Mouse (Mus musculus): ENCODE measurements around the gene Aco2. TPM values are rescaled to one million over a fixed set of nuclear protein-coding genes. Genes with fewer than 3 reads are reported as not detected.

Aco2 gene
- total RNA-seq, 2 experiments from 2014 or later, result 2,177 to 2,250 TPM

DNA sequence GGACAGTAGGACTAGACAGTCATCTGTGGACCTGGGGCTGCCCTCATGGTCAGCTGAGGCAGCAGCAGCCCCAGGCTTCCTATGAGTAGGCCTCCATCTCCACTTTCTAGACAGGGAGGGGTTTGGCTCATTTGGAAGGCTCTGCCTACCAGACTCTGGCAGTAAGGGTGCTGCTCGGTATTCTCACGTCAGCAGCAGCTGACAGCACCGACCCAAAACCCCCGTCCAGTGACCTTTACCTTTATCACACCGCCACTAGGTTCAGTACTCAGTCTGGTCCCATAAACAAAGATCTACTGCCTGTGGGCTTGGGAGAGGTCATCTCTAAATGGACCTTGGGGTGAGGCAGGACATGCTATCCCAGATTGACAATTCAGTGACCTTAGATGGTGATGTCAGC, 43.6 kb downstream of the Aco2 start:
- no peak for DNase-seq
- intact Hi-C loops (cut with DNase I), result loop anchor here (5.0 kb wide), 1 partner anchor 178 kb away; no protein-coding TSS in a partner anchor

DNA sequence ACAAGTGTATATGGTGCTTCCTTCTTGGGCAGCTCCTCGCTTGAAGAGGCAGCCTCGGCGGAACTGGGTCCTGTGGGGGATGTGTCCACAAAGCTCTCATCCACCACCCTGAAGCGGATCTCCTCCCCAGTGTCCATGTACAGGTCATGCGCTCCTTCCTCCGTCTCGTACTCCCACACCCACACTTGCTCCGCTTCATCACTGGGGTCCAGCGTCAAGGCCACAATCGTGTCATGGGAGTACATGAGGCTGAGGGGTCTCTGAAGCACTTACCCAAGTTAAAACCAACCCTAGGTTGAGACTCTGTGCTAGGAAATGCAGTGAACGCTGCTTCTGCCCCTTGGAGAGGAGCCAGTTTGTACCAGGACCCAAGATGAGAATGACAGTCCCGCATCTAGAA, 45.1 kb downstream of the Aco2 start:
- no peak for DNase-seq
- intact Hi-C loops (cut with DNase I), result loop anchor here (1.0 to 5.0 kb wide), 2 partner anchors 86 to 180 kb away; no protein-coding TSS in a partner anchor

DNA sequence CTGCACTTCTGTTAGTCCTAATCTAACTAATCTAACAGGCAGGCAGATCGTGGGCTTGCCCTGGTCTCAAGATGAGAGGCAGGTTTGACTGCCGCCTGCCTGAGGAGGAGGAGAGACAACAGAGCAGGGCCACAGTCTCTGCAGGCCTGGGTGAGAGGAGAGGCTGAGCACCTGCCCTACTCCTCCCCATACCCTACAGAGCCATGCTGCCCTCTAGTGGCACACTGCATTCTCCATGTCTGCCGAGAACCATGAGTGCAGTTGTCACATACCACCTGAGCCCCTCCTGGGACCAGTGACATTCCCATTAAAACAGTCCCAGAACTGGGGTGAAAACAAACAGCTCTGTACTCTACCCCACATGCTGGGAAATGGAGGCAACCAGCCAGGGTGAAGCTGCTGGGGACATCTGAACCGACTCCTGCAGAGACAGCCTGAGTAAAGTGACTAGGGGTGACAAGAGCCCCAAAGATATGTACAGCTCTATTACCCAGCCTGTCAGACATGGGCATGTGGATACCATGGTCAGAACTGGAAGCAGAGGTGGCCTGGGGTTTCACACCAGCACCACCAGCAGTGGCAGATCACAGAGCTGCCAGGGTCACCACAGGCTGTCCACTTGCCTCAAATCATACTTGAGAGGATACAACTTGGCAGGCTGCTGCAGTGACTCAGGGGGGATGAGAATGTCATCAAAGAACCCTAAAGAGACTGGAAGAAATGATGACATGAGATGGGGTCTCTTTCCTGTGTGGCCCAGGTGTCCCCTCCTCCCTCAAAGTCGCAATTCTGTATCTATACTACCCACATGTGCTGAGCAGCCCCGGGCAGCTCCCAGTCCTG, 45.7 kb downstream of the Aco2 start:
- peak; percentile 75 to 80 for DNase-seq
- intact Hi-C loops (cut with DNase I), result loop anchor here (1.0 to 5.0 kb wide), 2 partner anchors 87 to 181 kb away; no protein-coding TSS in a partner anchor

DNA sequence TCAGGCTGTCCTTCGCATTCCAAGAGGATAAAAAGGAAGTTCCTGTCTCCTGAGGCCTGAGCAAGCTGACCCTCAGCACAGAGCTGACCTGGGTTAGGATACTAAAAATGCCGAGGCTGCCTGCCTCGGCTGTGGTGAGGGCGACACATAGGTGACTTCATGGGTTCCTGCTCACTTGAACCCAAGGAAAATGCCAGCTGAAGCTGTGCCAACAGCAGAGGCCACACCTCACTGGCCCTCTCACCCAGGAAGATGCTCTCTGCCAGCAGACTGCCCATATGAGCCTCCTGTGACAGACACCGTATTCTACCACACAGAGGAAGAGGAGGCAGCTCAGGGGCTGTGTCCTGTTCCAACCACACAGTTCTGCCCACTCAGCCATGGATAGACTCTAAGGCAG, 47.0 kb downstream of the Aco2 start:
- no peak for DNase-seq
- intact Hi-C loops (cut with DNase I), result loop anchor here (5.0 kb wide), 1 partner anchor 182 kb away; no protein-coding TSS in a partner anchor

DNA sequence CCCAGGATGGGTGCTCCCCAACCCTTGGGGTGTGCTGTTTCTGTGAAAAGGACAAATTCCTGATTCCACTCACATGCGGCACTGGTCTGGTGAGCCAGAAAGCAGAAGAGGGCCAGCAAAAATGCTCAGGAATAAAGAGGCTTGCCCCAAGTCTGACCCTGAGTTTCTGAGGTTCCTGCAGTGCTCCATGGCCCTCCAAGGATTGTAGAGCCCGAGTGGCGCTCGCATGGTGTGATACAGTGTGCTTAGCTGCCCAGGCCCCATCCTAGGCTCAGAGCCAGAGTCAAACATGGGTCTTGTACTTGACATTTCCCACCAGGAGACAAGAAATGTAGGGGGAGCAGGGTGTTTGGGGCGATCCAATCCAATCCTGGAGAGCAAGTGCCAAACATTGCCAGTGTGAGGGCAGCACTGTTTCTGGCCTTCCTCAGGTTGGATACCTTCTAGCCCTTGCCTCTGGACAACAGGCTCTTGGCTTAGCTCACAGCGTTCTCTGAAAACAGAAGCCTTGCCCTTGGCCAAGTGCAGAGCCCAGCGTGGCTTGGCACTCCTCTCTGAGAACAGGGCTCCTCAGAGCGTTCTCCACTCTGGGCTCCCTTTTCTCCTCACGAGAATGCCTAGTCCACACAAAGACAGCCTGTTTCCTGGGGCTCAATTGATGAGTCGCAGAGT, 48.6 kb downstream of the Aco2 start:
- intact Hi-C loops (cut with DNase I), result no loop called here
- DNase-seq, result no peak

DNA sequence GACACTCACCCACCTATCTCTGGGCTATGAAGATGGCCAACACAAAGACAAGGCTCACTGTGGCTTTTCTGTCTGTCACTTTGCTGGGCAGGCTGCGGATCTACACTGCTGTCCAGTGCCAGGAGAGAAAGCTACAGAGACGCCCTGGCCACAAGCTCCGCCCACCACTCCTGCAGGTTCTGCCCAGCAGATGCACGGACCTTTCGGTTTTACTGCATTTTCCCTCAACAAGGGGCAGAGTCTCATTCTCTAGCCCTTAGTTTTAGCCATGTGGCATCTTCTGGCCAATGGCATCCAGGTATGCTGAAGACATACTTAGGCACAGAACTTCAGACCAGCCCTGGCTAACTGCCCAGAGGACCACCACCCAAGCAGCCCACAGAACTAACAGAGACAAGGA, 49.1 kb downstream of the Aco2 start:
- intact Hi-C loops (cut with DNase I), result no loop called here
- DNase-seq, result no peak

DNA sequence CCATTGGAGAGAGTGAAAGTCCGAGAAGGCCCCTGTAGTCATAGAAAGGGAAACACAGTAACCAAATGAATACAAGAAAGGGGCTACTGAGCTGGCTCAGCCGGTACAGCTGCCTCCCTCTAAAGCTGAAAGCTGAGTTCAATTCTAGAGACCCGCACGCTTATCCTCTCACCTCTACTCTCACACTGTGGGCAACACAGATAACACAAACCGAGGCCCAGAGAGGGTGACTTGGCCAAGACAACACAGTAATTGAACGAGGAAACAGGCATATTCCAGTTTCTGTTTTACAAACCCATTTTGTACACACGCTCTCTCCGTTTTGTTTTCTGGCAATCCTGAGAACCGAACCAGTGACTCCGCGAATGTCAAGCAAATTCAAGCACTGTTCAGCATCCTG, 52.8 kb downstream of the Aco2 start:
- DNase-seq, result no peak
- intact Hi-C loops (cut with DNase I), result no loop called here

DNA sequence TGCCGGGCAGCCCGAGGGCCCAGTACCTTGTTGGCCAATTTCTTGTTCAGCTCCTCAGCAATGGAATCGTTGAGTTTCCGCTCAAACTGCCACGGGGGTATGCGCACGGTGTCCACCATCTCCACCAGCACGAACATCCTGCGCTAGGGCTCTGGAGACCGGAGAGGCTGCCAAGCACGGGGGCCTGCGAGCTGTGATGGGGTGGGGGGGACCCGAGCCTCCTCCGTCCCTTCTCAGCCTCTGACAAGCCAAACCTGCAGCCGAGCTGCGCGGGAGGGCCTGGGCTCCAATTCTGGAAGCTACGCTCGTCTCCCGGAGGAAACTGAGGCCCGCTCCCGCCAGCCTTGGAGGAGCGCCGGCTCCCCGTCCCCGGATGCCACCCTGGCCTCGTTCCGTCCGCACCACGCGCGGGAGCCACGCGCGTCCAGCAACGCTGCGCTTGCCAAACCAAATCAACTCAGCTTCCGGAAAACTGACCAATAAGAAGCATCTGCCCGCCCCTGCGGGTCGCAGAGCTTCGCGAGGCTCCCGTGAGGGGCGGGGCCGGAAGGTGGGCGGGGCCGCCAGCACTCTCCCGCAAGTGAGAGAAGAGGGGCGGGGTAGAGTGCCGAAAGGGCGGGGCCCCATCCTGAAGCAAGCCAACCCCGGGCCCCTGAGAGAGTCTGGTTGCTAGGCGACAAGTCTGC, 53.8 kb downstream of the Aco2 start, which contains the start of gene Polr3h:
Gene Polr3h (minus strand): TSS at position 481 of the 686 bp plus-strand sequence.
- intact Hi-C loops (cut with DNase I), result loop anchor here (2.0 kb wide), 1 partner anchor 35 kb away; the partner anchor contains the start of gene Pmm1

DNA sequence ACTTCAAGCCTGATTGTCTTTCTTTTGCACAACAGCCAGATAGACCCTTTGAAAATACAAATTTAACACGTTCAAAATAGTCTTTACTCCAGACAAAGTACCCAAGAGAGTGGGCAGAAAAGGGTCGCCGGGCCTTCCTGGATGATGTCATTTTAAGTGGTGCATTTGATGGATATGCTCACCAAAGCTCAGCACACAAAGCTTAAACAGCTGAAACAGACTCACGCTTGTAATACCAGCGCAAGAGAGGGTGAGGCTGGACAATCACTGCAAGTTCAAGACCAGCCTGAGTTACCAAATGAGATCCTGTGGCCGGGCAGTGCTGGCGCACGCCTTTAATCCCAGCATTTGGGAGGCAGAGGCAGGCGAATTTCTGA, 54.3 kb downstream of the Aco2 start:
- no peak for DNase-seq
- intact Hi-C loops (cut with DNase I), result loop anchor here (2.0 kb wide), 1 partner anchor 34 kb away; the partner anchor contains the start of gene Pmm1

More for the DNA sequence above, 53.8 kb downstream of the Aco2 start, which contains the start of gene Polr3h:
- DNase-seq, result peak; percentile 88 to 92

DNA sequence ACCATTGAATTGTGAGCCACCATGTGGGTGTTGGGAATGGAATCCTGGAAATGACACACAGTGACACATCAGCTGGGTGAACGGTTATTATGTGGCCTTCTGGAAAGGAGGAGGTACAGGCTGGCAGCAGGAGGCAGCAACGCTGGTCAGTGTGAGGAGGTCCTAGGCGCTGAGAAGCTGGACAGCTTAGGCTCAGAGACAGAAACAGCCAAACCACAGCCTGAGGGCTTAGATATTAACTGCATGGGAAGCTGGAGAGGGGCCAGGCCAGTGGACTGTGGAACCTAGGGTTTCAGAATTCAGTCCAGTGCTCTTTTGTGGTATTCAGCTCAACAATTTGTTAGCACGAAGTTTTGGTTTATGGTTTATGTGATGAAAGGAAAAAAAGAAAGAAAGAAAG, 55.6 kb downstream of the Aco2 start:
- DNase-seq, result no peak
- intact Hi-C loops (cut with DNase I), result loop anchor here (2.0 kb wide), 1 partner anchor 33 kb away; the partner anchor contains the start of gene Pmm1

DNA sequence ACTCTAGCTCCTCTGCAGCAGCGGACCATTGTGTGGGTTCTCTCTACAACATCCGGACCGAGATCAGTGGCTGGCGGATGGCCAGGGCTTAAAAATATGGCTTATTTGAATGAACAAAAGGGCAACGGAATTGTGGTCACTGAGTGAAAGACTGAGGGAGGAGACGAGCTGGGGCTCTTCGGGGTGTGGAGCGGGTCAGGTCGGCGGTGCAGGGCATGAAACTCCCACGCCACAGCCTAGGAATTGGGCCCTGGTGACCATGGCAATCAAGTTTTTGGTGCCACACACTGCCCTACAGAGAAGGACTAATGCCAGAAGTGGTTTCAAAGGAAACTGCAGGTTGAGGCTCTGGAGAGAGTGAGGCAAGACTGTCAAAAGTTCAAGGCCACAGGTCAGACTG, 56.2 kb downstream of the Aco2 start:
- intact Hi-C loops (cut with DNase I), result no loop called here
- peak; percentile 33 to 45 for DNase-seq

DNA sequence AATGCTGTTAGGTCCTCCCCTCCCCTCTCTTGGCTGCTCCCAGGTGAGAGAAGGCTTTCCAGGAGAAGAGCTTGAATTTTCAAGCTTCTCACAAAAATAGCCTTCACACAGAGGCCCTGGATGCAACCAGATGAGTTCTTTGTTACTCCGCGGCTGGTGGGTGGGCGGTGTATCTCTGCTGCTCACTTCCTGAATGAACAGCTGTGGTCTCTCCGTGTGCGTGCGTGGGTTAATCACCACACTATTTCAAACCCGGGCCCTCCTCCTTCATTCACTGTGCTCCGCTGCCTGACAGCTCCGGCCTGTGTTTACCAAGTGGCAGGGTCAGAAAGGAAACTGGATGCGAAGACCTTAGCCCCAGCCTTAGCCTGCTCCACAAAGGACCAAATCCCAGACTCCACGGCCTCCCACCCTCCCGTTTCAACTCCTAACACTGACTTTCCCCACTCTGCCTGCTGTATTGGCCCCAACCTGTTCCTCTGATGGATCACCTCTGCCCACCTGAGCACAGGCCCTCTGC, 60.9 kb downstream of the Aco2 start:
- intact Hi-C loops (cut with DNase I), result no loop called here
- no peak for DNase-seq

DNA sequence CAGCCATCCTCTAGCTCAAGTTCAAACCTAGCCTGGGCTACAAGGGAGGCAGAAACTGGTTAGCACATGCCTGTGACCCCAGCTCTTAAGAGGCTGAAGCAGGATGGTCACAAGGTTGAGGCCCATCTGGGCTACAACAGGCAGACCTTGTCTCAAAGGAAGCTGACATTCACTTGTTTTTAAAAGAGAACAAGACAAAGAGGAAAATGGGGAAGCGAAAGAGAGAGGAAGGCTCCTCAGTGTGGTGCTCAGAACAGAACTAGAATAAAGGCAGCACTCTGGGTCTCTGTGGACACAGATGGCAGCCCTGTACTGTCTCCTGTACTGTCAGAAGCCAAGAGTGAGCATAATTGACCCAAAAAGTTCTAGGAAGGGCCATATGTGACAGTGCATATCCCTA, 61.9 kb downstream of the Aco2 start:
- no peak for DNase-seq
- intact Hi-C loops (cut with DNase I), result no loop called here

DNA sequence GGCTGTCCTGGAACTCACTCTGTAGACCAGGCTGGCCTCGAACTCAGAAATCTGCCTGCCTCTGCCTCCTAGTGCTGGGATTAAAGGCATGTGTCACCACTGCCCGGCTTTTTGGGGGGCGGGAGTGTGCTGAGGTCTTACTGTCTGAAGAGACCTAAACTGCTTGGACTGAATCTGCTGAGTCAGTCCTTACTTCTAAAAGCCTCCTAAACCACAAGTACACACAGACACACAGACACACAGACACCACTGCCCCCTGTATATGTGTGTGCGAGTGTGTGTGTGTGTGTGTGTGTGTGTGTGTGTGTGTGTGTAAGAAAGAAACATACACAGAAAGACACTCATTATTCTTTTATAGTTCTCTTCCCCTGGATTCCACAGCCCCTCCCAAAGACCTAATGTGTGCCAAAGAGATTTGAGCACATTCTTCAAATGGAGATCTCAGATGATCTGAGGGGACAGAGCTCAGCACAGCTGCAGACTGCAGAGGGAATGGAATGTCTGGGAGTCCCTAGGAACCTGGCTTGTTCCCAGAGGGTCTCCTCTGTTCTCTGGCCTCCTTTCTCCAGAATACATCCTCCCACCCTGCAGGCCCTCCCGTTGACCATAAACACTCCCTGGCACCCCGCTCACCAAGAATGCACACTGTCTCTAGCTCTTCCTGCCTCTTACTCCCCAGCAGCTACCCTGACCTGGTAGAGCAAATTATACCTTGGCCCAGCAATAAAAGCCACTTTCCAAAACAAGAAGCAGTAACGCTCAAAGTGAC, 63.9 kb downstream of the Aco2 start:
- intact Hi-C loops (cut with DNase I), result no loop called here
- DNase-seq, result no peak

DNA sequence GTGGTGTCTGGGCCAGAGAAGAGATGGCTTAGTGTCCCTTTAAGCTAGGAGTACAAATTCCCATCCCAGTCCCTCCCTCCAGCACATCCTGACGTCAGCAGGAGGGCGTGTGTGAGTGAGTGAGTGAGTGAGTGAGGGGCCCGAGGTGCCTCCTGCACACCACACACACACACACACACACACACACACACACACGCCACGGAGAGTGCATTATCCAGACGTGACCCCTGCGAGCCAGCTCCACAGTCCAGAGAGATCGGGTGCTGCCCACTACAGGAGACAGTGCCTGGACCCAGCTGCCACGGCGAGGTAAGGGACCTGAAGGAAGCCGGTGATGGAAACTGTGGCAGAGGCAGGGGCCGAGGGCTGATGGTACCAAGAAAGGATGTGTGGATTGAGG, 64.6 kb downstream of the Aco2 start, which contains the start of gene Csdc2:
Gene Csdc2 (plus strand): TSS at position 81 of the 400 bp plus-strand sequence.
- intact Hi-C loops (cut with DNase I), result no loop called here
- peak; percentile 55 to 63 for DNase-seq

DNA sequence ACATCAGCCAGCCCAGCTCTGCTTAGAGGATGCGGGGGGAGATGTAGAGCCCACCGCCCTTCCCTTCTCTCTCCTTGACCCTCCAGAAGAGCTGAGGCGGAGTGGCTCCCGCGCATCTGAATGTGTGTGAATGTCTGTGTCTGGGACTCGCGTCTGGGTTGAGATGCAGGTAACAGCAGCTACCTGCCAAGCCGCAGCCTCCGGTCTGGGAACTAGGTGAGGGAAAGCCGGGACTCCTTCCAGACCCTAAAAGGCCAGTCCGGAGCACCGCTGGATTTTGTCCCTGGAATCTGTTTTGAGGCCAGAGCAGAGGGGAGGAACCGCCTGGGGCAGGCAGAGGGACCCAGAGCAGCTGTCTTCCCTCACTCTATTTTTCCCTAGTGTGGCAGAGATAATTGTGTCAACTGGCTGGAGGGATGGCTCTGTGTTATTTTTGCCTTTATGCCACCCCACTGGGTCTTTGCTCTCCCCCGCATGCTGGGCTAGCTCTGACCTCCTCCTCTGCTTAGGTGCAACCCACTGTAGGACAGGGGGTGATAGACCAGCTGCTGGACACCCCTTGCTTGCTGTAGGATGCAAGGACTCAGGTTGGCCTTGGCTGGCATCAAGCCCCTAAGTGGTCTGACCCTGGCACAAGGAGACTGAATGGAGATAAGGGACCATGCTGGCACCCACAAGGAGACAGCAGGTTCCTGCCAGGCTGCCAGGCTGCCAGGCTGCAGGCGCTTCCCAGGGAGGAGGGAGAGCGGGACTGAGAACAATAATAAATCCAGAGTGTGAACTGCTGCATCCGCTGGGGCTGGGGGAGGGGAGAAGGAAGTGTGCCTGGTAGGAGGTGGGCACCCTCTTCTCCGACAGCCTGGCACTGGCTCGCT, 65.2 kb downstream of the Aco2 start:
- peak; percentile 47 to 64 for DNase-seq
- intact Hi-C loops (cut with DNase I), result no loop called here

DNA sequence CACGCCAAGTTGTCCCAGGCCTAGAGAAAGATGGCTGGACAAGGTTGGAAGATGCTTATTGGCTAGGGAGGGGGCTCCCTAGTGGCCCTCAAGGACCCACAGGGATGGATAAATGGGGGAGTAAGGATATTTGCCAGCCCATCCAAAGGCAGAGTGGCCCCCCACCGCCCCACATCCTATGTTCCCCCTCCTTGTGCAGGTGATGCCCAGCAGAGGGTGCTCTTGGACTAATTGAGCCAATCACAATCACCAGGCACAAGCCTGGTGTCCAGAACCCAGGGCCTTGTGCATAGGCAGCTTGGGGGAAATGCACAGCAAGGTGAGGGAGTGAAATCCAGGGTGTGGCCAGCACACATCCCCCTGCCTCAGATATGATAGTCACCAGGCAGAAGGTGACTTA, 66.1 kb downstream of the Aco2 start:
- intact Hi-C loops (cut with DNase I), result loop anchor here (1.0 kb wide), 1 partner anchor 51 kb away; no protein-coding TSS in a partner anchor
- DNase-seq, result peak in 1 of 2 experiments; percentile 50

DNA sequence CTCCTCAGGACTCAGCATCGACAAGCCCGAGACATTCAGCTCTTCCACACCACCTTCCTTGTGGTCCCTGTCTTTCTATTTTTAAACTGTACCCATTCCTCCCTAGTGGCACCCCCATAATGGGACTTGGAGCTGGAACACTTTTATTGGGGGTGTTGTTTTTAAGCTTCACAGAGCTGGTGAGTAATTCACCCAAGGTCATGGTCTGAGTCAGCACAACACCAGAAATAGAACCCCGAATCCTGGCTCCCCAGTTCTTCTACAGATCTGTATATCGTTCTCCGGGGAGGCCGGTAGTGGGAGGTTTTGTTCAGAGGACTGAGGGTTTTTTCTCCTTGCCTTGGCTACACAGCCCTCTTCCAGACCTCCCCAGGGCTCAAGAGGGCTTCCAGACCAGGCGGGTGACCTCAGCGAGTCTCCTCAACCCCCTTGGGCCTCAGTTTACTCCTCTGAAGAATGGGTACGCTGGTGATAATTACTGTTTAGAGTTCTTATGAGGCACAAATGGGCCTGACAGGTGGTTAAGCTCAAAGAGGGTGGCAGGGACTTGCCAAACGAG, 67.1 kb downstream of the Aco2 start:
- intact Hi-C loops (cut with DNase I), result no loop called here
- no peak for DNase-seq

All from heart, postnatal 36 days (tissue).